Mouse (Mus musculus) midbrain, embryonic 15.5 days (tissue): Measurements from ENCODE around the gene Mast3. TPM values are rescaled to one million over a fixed set of nuclear protein-coding genes. Genes with fewer than 3 reads are reported as not detected.
A peak's percentile ranks its signal among the peaks of the same experiment; 100 is the strongest.

Experiments
- ATAC-seq: fragments of 200-750 bp; cut with Nextera tagmentation; replicated peaks from 2 replicates; pipeline ENCODE4 v1.8.0; 2017; ENCODE audit warnings: moderate TSS enrichment
- H3K27ac ChIP-seq: fragments of 300-500 bp; sonication (generic); 2 replicates; pipeline ENCODE4 v1.5.1; 2015; ENCODE audit warnings: mild to moderate bottlenecking, inconsistent platforms
- H3K27me3 ChIP-seq: fragments of 300-500 bp; sonication (generic); replicated peaks from 2 replicates; pipeline ENCODE4 v1.6.1; 2015; ENCODE audit warnings: inconsistent platforms
- H3K36me3 ChIP-seq: fragments of 300-500 bp; sonication (generic); replicated peaks from 2 replicates; pipeline ENCODE4 v1.6.1; 2015; ENCODE audit warnings: inconsistent platforms
- H3K4me1 ChIP-seq: fragments of 300-500 bp; sonication (generic); 2 replicates; pipeline ENCODE4 v1.6.1; 2015; ENCODE audit warnings: inconsistent platforms
- H3K4me2 ChIP-seq: fragments of 300-500 bp; sonication (generic); 2 replicates; pipeline ENCODE4 v1.6.1; 2015; ENCODE audit warnings: inconsistent platforms, mild to moderate bottlenecking, moderate library complexity
- H3K4me3 ChIP-seq: fragments of 300-500 bp; sonication (generic); 2 replicates; pipeline ENCODE4 v1.5.1; 2015; ENCODE audit warnings: mild to moderate bottlenecking, inconsistent platforms
- H3K9ac ChIP-seq: fragments of 300-500 bp; sonication (generic); 2 replicates; pipeline ENCODE4 v1.6.1; 2015; ENCODE audit warnings: mild to moderate bottlenecking, inconsistent platforms
- H3K9me3 ChIP-seq: fragments of 300-500 bp; sonication (generic); 2 replicates; pipeline ENCODE4 v1.6.1; 2016; ENCODE audit warnings: inconsistent platforms
- WGBS: fragments of 180-500 bp; shearing (Covaris S2); methylation state at CpG from one replicate; pipeline ENCODE4 v1.1.7; 2015; ENCODE audit warnings: mixed read lengths; 5-methylcytosine and 5-hydroxymethylcytosine counted together
- polyA plus RNA-seq: library from polyadenylated mRNA; unstranded; fragments of >200 nt; fragmentation: Nextera tagmentation; extraction: Ambion mirVana; gene quantifications from 2 replicates; pipeline ENCODE4 v1.2.1, GENCODE M21; 2015

Mast3 gene
- polyA plus RNA-seq, 1 experiment from 2014 or later: 26.9 TPM

DNA sequence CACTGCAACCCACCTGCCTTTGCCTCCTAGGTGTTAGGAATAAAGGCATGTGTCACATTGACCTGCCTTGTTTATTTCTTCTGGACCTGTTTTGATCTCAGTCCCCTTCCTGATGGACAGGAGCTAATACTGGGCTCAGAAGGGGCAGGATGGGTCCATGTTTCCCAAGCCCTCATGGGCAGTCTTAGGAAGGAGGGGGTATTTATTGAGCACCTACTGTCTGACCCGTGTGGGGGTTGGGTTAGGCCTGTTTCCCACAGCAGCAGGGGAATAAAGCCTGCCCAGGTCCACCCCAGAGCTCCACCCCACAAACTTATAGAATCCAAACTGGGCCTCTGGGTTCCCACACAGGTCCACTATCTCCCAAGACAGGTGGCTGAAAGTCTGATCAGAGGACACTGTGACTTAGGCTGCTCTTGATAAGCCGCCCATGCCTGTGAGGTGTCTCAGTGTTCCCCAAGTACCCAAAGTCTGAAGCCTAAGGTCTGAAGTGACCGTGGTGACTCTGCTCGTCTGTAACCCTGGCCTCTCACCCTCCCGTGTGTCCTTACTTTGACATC, 38.4 kb upstream of the Mast3 start:
- Histone ChIP-seq H3K36me3 (no peaks in the 10 kb centered on the region), H3K27me3 (no peaks in the 10 kb centered on the region), H3K4me1 (peaks cover 19% of the 10 kb centered on the region), H3K27ac (no peak overlapping the region), H3K4me2 (no peak overlapping the region), H3K9ac (no peak overlapping the region), H3K9me3 (no peaks in the 10 kb centered on the region), H3K4me3 (no peak overlapping the region)
- 83% methylated on average over 5 of the region's 5 CpGs for WGBS
- no peak for ATAC-seq

DNA sequence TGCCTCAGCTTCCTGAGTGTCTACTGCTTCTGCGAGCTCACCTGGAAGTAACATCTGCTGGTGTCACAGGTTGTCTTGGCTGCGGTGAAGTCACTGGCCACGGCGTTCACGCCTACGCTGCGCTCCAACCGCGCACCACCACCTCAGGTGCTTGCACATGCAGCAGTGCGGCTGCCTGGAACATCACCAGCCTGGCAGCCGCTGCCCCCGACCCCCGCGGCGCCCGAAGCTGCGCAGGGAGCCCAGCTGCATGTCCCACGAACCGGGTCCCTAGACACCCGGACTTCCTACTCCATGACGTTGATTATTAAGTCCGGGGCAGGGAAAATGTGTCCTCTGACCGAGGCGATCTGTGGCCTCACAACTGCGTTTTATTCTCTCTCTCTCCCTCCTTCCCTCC, 37.6 kb upstream of the Mast3 start:
- Histone ChIP-seq H3K27ac (no peak overlapping the region), H3K9ac (no peak overlapping the region), H3K4me1 (peaks cover 20% of the 10 kb centered on the region), H3K27me3 (no peaks in the 10 kb centered on the region), H3K9me3 (no peaks in the 10 kb centered on the region), H3K4me2 (no peak overlapping the region), H3K4me3 (no peak overlapping the region), H3K36me3 (no peaks in the 10 kb centered on the region)
- ATAC-seq: no peak
- 74% methylated on average over 25 of the region's 25 CpGs for WGBS

DNA sequence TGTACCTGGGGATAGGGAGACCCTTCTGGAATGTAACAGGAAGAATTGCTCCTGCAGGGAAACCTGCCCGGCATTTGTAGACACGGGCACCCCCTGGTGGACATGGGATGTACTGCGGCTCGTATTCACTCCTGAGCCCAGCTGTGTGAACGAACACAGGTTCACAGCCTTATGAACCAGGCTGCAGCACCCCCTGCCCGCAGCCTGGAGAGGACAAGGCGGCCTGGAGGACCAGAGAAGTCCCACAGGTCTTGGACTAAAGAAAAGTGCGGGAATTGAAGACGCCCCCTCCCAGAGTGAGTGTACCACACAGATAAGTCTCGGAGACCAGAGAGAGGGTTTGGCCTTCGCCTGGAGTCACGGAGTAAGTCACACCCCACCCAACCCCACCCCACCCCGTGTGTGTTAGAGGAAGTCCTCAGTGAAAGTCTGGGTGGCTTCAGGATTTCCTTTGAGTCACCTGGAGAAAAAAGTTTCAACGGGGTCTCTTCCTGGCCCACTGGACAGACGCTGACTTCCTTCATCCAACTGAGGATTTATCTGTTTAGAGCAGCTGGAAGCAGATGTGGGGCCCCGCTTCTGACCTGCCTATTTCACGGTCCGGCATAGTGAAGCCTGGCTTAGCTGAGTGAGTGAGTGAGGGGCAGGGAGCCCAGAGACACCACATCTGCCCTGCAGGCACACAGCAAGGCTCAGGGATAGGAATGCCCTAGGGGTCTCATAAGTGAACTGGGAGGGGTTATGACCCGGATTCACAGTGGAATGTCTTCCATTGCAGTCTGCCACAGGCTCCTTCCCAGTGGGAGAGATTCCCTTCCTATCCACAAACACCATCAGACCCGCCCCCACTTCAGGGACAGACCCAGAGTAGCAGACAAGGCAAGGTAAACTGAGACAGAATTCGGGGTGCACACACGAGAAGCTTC, 36.6 kb upstream of the Mast3 start:
- Histone ChIP-seq H3K36me3 (no peaks in the 10 kb centered on the region), H3K27ac (0 out of 2 replicates have a peak overlapping the region, but pooled peaks have one; percentile 93), H3K27me3 (no peaks in the 10 kb centered on the region), H3K4me3 (no peak overlapping the region), H3K9me3 (no peaks in the 10 kb centered on the region), H3K4me2 (no peak overlapping the region), H3K9ac (no peak overlapping the region), H3K4me1 (peaks cover 20% of the 10 kb centered on the region)
- WGBS: 40% methylated on average over 22 of the region's 22 CpGs
- no peak; the same call in 1 of the 2 replicates for ATAC-seq

DNA sequence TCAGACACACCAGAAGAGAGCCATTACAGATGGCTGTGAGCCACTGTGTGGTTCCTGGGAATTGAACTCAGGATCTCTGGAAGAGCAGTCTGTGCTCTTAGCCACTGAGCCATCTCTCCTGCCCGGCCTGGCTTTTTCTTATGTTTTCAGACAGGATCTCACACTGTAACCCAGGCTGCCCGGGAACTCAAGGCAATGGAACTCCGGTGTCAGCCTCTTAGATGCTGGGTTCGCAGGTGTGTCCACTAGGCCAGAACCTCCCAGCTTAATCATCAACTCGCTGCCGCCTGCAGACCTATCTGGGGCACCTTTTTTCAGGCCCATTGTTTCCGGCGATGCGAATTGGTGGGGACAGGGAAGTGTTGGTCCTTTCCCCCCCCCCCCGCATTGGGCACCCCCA, 35.7 kb upstream of the Mast3 start:
- Histone ChIP-seq H3K27me3 (no peaks in the 10 kb centered on the region), H3K4me3 (no peak overlapping the region), H3K4me1 (peaks cover 20% of the 10 kb centered on the region), H3K4me2 (no peak overlapping the region), H3K36me3 (no peaks in the 10 kb centered on the region), H3K27ac (0 out of 2 replicates have a peak overlapping the region, but pooled peaks have one; percentile 93), H3K9me3 (no peaks in the 10 kb centered on the region), H3K9ac (no peak overlapping the region)
- 53% methylated on average over 10 of the region's 10 CpGs for WGBS
- no peak for ATAC-seq

DNA sequence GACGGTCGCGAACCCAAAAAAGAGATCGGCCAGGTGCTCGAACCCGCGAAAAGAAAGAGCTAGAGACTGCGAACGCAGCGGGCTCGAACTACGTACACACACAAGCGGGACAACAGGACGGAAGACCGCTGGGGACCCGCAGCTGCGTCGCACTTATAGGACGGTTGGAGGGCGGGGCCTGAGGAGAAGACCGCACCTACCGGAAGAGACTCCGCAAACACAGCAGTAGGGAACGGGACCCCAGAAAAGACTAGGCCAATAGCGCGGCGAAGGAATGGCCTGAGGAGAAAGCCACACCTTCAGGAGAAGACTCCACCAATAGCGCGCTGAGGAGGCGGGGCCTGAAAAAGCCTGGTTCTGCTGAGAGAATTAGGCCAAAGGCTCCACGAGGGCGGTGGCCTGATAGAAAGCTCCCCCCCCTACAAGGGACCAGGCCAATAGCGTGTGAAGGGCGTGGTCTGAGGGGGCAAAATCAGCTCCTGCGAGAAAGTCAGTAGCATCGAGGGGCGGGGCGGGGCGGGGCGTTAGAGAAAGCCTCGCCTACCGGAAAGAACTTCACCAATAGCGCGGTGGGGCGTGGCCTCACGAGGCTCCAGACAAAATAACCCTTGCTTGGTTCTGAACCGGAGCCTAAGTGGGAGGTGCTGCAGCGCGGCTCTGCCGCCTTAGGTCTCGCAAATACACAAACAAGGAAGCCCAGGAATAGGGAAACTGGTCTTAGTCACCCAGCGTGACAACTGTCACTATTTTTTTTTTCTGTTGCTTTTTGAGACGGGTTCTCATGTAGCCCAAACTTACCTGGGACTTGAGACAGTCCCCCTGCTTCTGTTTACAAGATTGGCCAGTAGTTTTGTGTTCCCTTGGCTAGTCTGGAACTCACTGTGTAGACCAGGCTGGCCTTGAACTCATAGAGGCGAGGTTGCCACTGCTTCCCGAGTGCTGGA, 34.8 kb upstream of the Mast3 start, which contains the start of gene Arrdc2:
Gene Arrdc2 (minus strand): TSS at position 313 of the 944 bp plus-strand sequence.
- WGBS: 2% methylated on average over 55 of the region's 55 CpGs
- Histone ChIP-seq H3K4me2 (peak within 1 kb of the TSS; percentile 84), H3K4me1 (peaks cover 20% of the 10 kb centered on the region), H3K9me3 (no peaks in the 10 kb centered on the region), H3K4me3 (peak within 1 kb of the TSS; percentile 72), H3K27ac (peak within 1 kb of the TSS; percentile 93), H3K27me3 (no peaks in the 10 kb centered on the region), H3K36me3 (no peaks in the 10 kb centered on the region), H3K9ac (peak within 1 kb of the TSS; percentile 67)
- peak; percentile 96 for ATAC-seq

DNA sequence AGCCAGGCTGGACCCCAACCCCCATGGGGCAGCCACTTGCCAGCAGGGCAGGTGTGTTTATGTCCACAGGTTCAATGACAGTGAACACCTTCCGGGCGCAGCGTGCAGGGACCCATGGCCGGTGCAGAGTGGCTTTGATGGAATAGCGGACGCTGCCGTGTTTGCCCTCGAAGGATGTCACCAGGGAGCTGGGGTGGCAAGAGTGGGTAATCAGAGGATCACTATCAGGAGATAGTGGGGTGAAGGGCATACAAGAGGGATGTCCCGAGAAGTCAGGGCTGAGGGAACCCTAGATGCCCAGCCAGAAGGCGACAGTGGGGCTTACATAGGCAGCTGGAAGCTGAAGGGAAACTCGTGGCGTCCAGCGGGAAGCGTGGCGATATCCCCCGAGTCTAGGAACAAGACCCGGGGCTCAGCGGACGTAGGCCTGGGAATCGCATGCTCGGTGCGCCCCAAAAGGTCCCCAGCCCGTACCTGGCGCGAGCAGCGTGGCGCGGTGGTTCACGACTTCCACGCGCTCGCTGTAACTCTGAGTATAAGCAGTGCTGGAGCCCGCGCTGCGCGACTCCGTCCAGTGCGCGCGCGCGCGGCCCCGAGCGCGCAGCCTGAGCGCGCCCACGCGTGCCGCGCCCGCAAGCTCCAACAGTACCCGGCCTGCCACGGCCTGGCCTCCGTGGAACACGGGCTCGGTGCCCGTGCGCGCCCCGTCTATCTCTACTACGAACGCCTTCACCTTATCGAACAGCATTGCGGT, 34.0 kb upstream of the Mast3 start:
- H3K4me1 ChIP-seq: peaks cover 20% of the 10 kb centered on the region
- H3K4me3 ChIP-seq: peak overlapping the region; percentile 72
- H3K27me3 ChIP-seq: no peaks in the 10 kb centered on the region
- peak overlapping the region; percentile 84 for H3K4me2 ChIP-seq
- H3K9ac ChIP-seq: peak overlapping the region; percentile 67
- ATAC-seq: peak; percentile 55
- H3K9me3 ChIP-seq: no peaks in the 10 kb centered on the region
- no peaks in the 10 kb centered on the region for H3K36me3 ChIP-seq
- 3% methylated on average over 66 of the region's 66 CpGs for WGBS
- H3K27ac ChIP-seq: peak overlapping the region; percentile 93

DNA sequence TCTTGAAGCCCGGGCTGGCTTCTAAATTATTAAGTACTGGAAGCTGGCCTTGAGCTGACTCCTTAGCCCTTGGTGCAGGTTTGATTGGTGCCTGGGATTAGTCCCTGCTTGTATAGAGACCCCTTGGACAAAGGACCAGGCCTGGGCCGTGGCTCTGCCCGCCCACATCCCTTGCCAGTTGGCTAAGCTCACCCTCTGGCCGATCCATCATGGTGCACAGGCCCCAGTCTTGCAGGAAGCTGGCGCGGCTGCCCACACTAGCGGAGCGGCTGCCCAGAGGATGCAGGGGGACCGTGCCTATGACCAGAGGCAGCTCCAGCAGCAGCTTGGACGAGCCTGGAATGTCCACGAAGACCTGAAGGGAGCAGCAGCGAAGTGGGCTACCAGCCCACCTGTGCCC, 31.8 kb upstream of the Mast3 start:
- Histone ChIP-seq H3K27me3 (no peaks in the 10 kb centered on the region), H3K9ac (no peak overlapping the region), H3K36me3 (no peaks in the 10 kb centered on the region), H3K4me2 (no peak overlapping the region), H3K9me3 (no peaks in the 10 kb centered on the region), H3K4me3 (no peak overlapping the region), H3K27ac (no peak overlapping the region), H3K4me1 (peaks cover 20% of the 10 kb centered on the region)
- ATAC-seq: no peak
- 81% methylated on average over 12 of the region's 12 CpGs for WGBS

DNA sequence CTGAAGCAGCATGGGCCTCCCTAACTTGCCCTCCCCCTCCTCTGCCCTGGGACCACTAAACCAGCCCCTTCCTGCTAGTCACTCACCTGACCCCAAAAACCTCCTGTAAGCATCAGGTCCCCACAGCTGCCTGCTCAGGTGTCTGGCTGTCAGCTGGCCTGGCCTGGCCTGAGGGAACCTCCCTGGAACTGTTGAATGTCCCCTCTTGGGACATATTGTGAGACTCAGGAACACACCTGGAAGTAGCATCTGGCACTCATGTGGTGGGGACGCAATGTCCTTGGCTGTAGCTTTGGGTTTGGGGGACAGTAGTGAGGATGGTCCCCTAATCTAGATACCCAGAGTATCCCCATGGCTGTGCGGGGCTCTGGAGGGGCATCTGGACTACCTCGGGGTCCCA, 29.2 kb upstream of the Mast3 start:
- Histone ChIP-seq H3K9me3 (no peaks in the 10 kb centered on the region), H3K4me1 (peaks cover 8% of the 10 kb centered on the region), H3K27ac (no peak overlapping the region), H3K4me2 (no peak overlapping the region), H3K9ac (no peak overlapping the region), H3K4me3 (no peak overlapping the region), H3K27me3 (no peaks in the 10 kb centered on the region), H3K36me3 (no peaks in the 10 kb centered on the region)
- no peak for ATAC-seq
- WGBS: 100% methylated on average over 3 of the region's 3 CpGs

DNA sequence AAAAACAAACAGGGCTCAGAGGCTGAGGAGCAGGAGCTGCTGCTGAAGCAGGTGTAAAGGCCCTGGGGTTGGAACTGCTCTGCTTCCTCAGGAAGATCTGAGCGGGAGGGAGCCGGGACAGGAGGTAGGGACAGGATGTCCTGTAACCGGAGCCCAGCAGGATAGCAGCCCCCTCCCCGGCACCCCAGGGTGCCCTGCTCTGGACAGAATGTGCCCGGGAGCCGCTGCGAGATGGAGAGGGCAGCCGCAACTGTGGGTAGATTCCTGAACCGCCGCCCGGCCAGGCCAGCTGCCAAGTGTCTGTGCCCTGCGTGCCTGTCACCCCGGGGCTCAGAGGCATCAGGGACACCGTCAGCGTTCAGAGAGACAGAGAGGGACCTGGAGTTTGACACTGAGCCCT, 28.7 kb upstream of the Mast3 start:
- no peaks in the 10 kb centered on the region for H3K9me3 ChIP-seq
- H3K36me3 ChIP-seq: no peaks in the 10 kb centered on the region
- no peak overlapping the region for H3K4me3 ChIP-seq
- no peak for ATAC-seq
- H3K4me1 ChIP-seq: peaks cover 3% of the 10 kb centered on the region
- WGBS: 46% methylated on average over 15 of the region's 15 CpGs
- no peak overlapping the region for H3K9ac ChIP-seq
- no peak overlapping the region for H3K4me2 ChIP-seq
- H3K27me3 ChIP-seq: no peaks in the 10 kb centered on the region
- no peak overlapping the region for H3K27ac ChIP-seq

DNA sequence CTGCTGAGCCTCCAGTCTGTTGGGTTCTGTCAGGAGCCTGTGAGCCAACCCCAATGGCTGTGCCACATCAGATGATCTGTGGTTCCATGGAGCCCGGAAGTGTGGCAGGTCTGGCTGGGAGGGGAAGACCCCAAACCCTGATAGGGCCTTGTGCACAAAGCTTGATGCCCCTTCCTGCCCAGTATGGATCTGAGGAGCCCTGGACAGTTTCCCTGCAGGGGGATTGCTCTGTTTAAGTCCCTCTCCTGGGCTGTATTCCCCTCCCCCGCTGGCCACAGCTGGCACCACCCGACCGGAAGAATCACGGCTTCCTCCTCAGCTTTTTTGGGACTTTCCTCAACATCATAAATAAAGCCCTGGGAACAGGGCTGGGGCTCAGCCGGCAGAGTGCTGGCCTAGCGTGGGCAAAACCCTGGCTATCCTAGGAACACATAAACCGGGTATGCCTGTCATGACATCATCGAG, 28.2 kb upstream of the Mast3 start:
- H3K9me3 ChIP-seq: no peaks in the 10 kb centered on the region
- H3K9ac ChIP-seq: no peak overlapping the region
- H3K4me2 ChIP-seq: no peak overlapping the region
- 57% methylated on average over 9 of the region's 9 CpGs for WGBS
- no peaks in the 10 kb centered on the region for H3K36me3 ChIP-seq
- no peak overlapping the region for H3K27ac ChIP-seq
- ATAC-seq: no peak
- no peak overlapping the region for H3K4me3 ChIP-seq
- no peaks in the 10 kb centered on the region for H3K4me1 ChIP-seq
- H3K27me3 ChIP-seq: no peaks in the 10 kb centered on the region

DNA sequence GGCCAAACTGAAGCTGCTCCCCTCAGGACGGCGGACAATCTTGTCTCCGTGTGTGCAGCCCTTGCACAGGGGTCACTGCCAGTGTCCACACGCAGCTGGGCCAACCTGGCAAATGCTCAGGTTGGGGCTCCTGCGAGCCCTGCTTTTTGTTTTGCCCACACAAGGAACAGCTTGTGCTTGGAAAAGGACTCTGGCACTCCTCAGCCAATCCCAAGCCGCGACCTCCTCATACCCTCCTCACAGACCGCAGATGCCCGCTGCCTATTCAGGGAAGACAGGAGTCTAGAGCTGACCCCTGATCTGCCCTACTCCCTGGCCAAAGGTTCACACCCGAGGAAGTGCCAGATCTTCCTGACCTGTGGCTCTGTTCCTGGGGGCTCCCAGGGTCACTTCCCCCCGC, 27.5 kb upstream of the Mast3 start:
- Histone ChIP-seq H3K4me1 (no peaks in the 10 kb centered on the region), H3K4me3 (no peak overlapping the region), H3K4me2 (no peak overlapping the region), H3K27me3 (no peaks in the 10 kb centered on the region), H3K9ac (no peak overlapping the region), H3K27ac (no peak overlapping the region), H3K36me3 (no peaks in the 10 kb centered on the region), H3K9me3 (no peaks in the 10 kb centered on the region)
- WGBS: 64% methylated on average over 11 of the region's 11 CpGs
- no peak for ATAC-seq
